Mouse (Mus musculus) adrenal gland, postnatal 14 days (tissue): Measurements from ENCODE around the gene Btnl9. TPM values are rescaled to one million over a fixed set of nuclear protein-coding genes. Genes with fewer than 3 reads are reported as not detected.
A peak's percentile ranks its signal among the peaks of the same experiment; 100 is the strongest.
"Not testable (repeated sequence)": the region's sequence is repeated elsewhere in the genome, so short reads cannot be mapped to it uniquely, and the experiment has no call there.

Source experiments
- DNase-seq: peaks from one replicate; pipeline ENCODE4 v3.0.0; 2021; ENCODE audit warnings: mixed read lengths
- total RNA-seq: library from RNA; stranded (reverse); gene quantifications from 2 replicates; pipeline ENCODE4 v1.2.3, GENCODE M21; 2021

Gene Btnl9
- total RNA-seq, 1 experiment from 2014 or later, result 32.0 TPM

DNA sequence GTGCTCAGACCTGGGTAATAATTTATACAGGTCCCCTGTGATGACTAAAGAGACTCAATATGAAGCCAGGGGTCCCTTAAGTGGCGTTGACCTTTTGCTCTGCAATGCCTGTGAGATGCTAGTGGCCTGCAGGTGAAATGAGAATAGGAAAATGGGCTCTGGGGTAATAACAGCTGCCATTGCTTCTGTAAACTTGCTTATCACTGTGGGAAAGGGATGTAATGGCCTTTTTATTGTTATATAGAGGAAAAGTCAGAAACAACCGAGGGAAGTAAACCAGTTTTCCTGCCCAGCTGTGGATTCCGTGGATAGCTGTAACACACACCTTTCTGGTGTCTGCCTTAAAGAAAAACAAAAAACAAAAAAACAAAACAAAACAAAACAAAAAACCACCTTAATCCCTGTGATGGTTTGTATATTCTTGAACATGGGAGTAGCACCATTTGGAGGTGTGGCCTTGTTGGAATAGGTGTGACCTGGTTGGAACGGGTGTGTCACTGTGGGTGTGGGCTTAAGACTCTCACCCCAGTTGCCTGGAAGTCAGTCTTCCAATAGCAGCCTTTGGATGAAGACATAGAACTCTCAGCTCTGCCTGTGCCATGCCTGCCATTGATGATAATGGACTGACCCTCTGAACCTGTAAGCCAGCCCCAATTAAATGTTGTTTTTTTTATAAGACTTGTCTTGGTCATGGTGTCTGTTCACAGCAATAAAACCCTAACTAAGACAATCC lies 10.7 kb downstream of the Btnl9 start:
- not testable (repeated sequence) for DNase-seq

GRCm38 (mm10) chr11:49175345-49175744 lies 11.6 kb downstream of the Btnl9 start:
- no peak for DNase-seq

- DNase-seq, result no peak
Observed at GRCm38 (mm10) chr11:49170576-49170975, 16.4 kb downstream of the Btnl9 start.

DNA sequence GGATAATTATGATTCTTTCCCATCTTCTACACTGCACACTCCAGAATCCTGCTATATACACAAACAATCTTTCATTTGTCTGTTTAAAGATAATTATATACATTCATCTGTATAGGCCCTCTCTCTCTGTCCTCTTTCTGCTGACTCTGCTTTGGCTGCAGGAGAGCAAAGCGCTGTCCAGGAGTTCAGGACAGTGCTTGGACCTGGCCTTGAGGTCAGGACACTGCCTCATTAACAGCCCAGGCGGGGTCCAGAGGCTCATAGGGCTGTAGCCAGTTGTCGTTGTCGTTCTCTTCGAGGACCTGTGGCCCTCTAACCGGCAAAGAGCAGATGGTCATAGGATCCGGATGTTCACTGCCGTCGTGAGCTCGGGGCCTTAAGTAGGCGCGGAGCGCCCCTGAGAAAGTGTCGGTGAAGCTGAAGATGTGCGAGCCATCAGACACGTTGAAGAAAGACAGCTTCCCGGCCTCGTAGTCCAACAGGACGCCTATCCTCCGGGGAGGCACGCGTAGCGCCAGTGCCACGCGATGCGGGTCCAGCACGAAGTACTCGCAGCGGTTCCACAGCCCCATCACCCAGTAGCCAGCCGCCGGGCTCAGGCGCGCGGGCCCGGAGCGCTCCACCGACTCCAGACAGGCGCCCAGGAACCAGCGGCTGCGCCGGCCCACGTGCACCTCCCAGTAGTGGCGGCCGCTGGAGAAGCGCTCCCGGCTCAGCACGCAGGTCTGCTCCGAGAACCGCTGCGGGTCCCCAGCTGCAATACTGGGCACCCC lies 17.9 kb downstream of the Btnl9 start:
- peak; percentile 25 for DNase-seq

- DNase-seq, result no peak
Observed at GRCm38 (mm10) chr11:49156821-49157814, 29.8 kb downstream of the Btnl9 start.

DNA sequence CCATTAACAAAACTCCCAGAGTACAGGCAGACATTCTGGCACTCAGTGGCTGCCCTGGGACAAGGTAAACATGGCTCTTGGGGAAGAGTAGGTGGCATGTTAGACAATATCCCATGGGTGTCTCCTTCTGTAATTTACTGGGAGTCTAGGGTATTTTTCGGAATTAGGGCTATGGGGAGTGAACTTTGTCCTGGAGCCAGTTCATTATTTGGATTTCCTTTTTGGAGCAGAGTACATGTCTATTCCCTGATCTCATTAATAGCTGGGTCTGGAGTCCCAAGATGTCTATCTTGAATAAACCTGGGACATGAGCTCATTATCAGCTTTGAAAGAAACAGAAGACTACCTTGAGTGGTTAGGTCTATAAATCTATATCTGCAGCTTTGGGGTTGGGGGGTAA lies 32.9 kb downstream of the Btnl9 start, which contains the start of gene Olfr1394:
Olfr1394 (plus strand) TSS at position 301 of the 400 bp plus-strand sequence.
- no peak for DNase-seq

DNA sequence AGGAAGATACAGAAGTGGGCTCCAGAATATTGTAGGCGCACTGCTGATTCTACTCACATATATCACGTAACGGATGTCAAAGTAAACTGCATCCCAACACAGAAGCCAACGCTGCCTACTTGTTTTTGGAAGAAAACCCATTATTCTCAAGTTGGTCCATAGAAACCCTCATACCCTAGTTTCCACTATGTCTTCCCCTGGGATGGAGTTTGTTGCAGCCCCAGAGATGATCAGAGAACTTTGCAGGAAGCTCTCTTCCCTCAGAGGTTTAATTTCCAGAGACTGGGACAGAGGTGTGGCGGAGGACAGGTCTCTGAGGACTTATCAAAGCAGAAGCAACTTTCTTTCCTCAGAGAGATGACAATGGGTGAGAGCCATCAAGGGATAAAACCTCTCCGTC lies 45.0 kb downstream of the Btnl9 start, which contains the start of gene Olfr1395:
Olfr1395 (plus strand) TSS at position 301 of the 400 bp plus-strand sequence.
- DNase-seq, result no peak

- DNase-seq, result no peak
Observed at GRCm38 (mm10) chr11:49124169-49124568, 62.8 kb downstream of the Btnl9 start.

DNA sequence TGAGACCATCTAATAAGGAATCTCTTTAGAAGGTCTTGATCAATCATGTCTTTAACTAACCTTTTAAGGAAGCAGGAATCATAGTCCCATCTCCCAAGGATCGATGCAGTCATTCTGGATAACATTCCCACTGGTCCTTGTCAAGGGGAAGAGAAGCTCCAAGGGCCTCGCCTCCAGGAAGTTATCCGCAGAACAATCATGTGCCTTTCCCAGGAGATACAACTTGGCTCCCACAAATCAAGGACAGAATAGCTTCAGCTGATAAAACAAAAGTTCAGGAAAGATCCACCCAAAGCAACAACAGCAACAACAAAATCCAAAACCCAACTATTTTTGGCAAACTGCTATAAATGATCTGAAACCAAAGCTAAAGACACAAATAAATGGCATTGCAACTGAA lies 67.3 kb downstream of the Btnl9 start:
- DNase-seq, result no peak

Other genes starting within 250 kb of the Btnl9 start
- gene Psme2b, start 241.0 kb downstream of the Btnl9 start, total RNA-seq, result 4.8 and 5.9 TPM in 2 replicates
- not detected in 2 replicates for gene Olfr56, start 208.3 kb downstream of the Btnl9 start, total RNA-seq
- 2.3 and 6.9 TPM in 2 replicates for gene 9930111J21Rik1, start 207.8 kb downstream of the Btnl9 start, total RNA-seq
- 2.7 and 3.4 TPM in 2 replicates for gene Gm12185, start 194.9 kb downstream of the Btnl9 start, total RNA-seq
- 2.8 and 3.6 TPM in 2 replicates for gene Tgtp1, start 193.0 kb downstream of the Btnl9 start, total RNA-seq
- gene 9930111J21Rik2, start 135.9 kb downstream of the Btnl9 start, total RNA-seq, result 3.4 and 9.1 TPM in 2 replicates
- gene Tgtp2, start 123.0 kb downstream of the Btnl9 start, total RNA-seq, result 0.44 and 3.5 TPM in 2 replicates
- 5.1 and 8.9 TPM in 2 replicates for gene Ifi47, start 110.6 kb downstream of the Btnl9 start, total RNA-seq
- gene Olfr1396, start 72.3 kb downstream of the Btnl9 start, total RNA-seq, result 0.53 and 0.67 TPM in 2 replicates
- not detected in 2 replicates for gene Olfr1395, start 44.9 kb downstream of the Btnl9 start, total RNA-seq
- gene Olfr1394, start 32.8 kb downstream of the Btnl9 start, total RNA-seq, result not detected in 2 replicates
- 33.2 and 36.9 TPM in 2 replicates for gene Zfp62, start 16.1 kb upstream of the Btnl9 start, total RNA-seq
- gene Mgat1, start 57.0 kb upstream of the Btnl9 start, total RNA-seq, result 95.9 and 96.7 TPM in 2 replicates
- gene Olfr1393, start 91.1 kb upstream of the Btnl9 start, total RNA-seq, result not detected in 2 replicates
- gene Olfr1392, start 98.1 kb upstream of the Btnl9 start, total RNA-seq, result not detected in 2 replicates
- gene Olfr10, start 117.6 kb upstream of the Btnl9 start, total RNA-seq, result not detected in 2 replicates
- not detected in 2 replicates for gene Olfr1391, start 135.6 kb upstream of the Btnl9 start, total RNA-seq
- not detected in 2 replicates for gene Olfr1390, start 148.0 kb upstream of the Btnl9 start, total RNA-seq
- not detected in 2 replicates for gene Olfr1389, start 235.9 kb upstream of the Btnl9 start, total RNA-seq
- gene Olfr1388, start 249.5 kb upstream of the Btnl9 start, total RNA-seq, result 0.15 and 0.19 TPM in 2 replicates